Mouse (Mus musculus) midbrain, postnatal 0 days (tissue): ENCODE data around the gene Ints7. TPM values are rescaled to one million over a fixed set of nuclear protein-coding genes. Genes with fewer than 3 reads are reported as not detected.

Source experiments
- ATAC-seq: fragments of 200-750 bp; cut with Nextera tagmentation; 2 replicates; pipeline ENCODE4 v1.8.0; 2017; ENCODE audit warnings: moderate number of reproducible peaks, mild to moderate bottlenecking, moderate TSS enrichment, moderate library complexity; ENCODE audit not compliant: low FRiP score
- DNase-seq: peaks from one replicate; pipeline ENCODE4 v3.0.0-alpha.2; 2015; ENCODE audit warnings: low spot score
- H3K27ac ChIP-seq: fragments of 300-500 bp; sonication (generic); 2 replicates; pipeline ENCODE4 v1.5.1; 2014; ENCODE audit warnings: low read depth, mild to moderate bottlenecking, low read length, mixed read lengths
- H3K27me3 ChIP-seq: fragments of 300-500 bp; sonication (generic); 2 replicates; pipeline ENCODE4 v1.6.1; 2014; ENCODE audit warnings: low read length, control low read depth, mixed read lengths; ENCODE audit not compliant: insufficient read depth
- H3K36me3 ChIP-seq: fragments of 300-500 bp; sonication (generic); 2 replicates; pipeline ENCODE4 v1.6.1; 2014; ENCODE audit warnings: low read length, control low read depth, mixed read lengths; ENCODE audit not compliant: insufficient read depth
- H3K4me1 ChIP-seq: fragments of 300-500 bp; sonication (generic); 2 replicates; pipeline ENCODE4 v1.6.1; 2014; ENCODE audit warnings: mild to moderate bottlenecking, control low read depth, antibody characterized with exemption, low read length, mixed read lengths; ENCODE audit not compliant: insufficient read depth
- H3K4me2 ChIP-seq: fragments of 300-500 bp; sonication (generic); 2 replicates; pipeline ENCODE4 v1.6.1; 2014; ENCODE audit warnings: low read depth, mild to moderate bottlenecking, low read length, mixed read lengths; ENCODE audit not compliant: poor library complexity, severe bottlenecking
- H3K4me3 ChIP-seq: fragments of 300-500 bp; sonication (generic); 2 replicates; pipeline ENCODE4 v1.5.1; 2014; ENCODE audit warnings: low read depth, mild to moderate bottlenecking, low read length, moderate library complexity
- H3K9ac ChIP-seq: fragments of 300-500 bp; sonication (generic); replicated peaks from 2 replicates; pipeline ENCODE4 v1.6.1; 2014; ENCODE audit warnings: mild to moderate bottlenecking, low read length, moderate library complexity, mixed read lengths; ENCODE audit not compliant: poor library complexity, severe bottlenecking
- H3K9me3 ChIP-seq: fragments of 300-500 bp; sonication (generic); 2 replicates; pipeline ENCODE4 v1.6.1; 2016; ENCODE audit warnings: low read length, control low read depth
- CTCF ChIP-seq: IDR thresholded peaks from 2 replicates; pipeline ENCODE4 v1.5.1; 2016; ENCODE audit warnings: antibody characterized with exemption, mild to moderate bottlenecking
- WGBS: fragments of 180-500 bp; shearing (Covaris S2); extraction: QIAGEN DNeasy Blood & Tissue Kit; methylation state at CpG from one replicate; pipeline ENCODE4 v1.1.7; 2014; 5-methylcytosine and 5-hydroxymethylcytosine counted together
- polyA plus RNA-seq: library from polyadenylated mRNA; unstranded; fragments of >200 nt; fragmentation: Nextera tagmentation; extraction: Ambion mirVana; gene quantifications from 2 replicates; pipeline ENCODE4 v1.2.1, GENCODE M21; 2015
- total RNA-seq: library from RNA; depleted of rRNA; stranded (reverse); fragments of >200 nt; gene quantifications from 2 replicates; pipeline ENCODE4 v1.2.3, GENCODE M21; 2014

Ints7 gene
- total and polyA plus RNA-seq, 2 experiments from 2014 or later, result 27.0 to 33.1 TPM

DNA sequence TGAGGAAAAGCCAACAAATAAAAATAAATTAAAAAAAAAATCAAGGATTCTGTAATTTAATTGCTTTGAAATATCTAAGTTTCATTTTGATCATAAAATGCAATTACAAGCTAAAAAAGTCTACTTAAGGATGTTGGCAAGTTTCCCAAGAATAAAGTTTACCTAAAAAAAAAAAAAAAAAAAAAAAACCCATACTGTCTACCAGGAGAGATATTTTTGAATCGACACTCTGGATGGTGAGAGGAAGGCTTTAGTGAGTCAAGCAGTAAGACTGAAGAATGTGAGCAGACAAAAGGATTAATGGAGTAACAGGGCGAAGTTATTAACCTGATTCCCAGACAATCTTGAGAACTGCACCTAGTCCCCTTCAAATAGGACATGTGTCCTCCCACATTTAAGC is 35.1 kb upstream of the Ints7 start:
- Histone ChIP-seq H3K9ac (no peak overlapping the region), H3K36me3 (no peaks in the 10 kb centered on the region), H3K4me3 (no peak overlapping the region), H3K27me3 (no peaks in the 10 kb centered on the region), H3K27ac (no peak overlapping the region), H3K4me1 (no peaks in the 10 kb centered on the region), H3K9me3 (no peaks in the 10 kb centered on the region), H3K4me2 (no peak overlapping the region)
- TF ChIP-seq CTCF, result no peak
- 83% methylated on average over 2 of the region's 2 CpGs for whole genome bisulfite sequencing
- no peak for ATAC-seq
- DNase-seq, result no peak

DNA sequence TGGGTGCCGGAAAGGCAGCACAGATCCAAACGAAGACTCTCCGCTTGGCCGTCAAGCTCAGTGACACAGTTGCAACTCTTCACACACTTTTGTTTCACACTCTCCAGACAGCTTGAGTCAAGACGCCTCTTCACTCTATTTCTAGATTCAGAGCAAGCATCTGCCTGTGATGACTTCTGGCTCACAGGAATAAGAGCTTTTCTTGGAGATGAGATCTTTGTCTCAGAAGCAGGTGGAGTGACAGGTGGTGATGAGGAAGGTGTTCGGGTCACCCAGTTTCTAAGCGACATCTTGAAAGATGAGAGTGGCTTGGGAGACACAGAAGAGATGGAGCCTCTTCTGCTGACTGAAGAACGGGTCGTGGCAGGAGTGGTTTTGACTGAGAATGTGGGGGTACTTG is 34.4 kb upstream of the Ints7 start:
- 93% methylated on average over 9 of the region's 9 CpGs for WGBS
- H3K27me3 ChIP-seq, result no peaks in the 10 kb centered on the region
- no peak overlapping the region for H3K27ac ChIP-seq
- no peak overlapping the region for H3K4me3 ChIP-seq
- ATAC-seq (no peak), DNase-seq (no peak)
- H3K9ac ChIP-seq, result no peak overlapping the region
- H3K4me1 ChIP-seq, result no peaks in the 10 kb centered on the region
- H3K36me3 ChIP-seq, result no peaks in the 10 kb centered on the region
- TF ChIP-seq CTCF, result no peak
- no peak overlapping the region for H3K4me2 ChIP-seq
- no peaks in the 10 kb centered on the region for H3K9me3 ChIP-seq

- Histone ChIP-seq H3K27ac (no peak overlapping the region), H3K4me1 (no peaks in the 10 kb centered on the region), H3K9ac (no peak overlapping the region), H3K4me3 (no peak overlapping the region), H3K36me3 (no peaks in the 10 kb centered on the region), H3K4me2 (no peak overlapping the region), H3K9me3 (no peaks in the 10 kb centered on the region), H3K27me3 (no peaks in the 10 kb centered on the region)
- ATAC-seq, result no peak
- no peak for DNase-seq
- no peak for TF ChIP-seq CTCF
- WGBS, result 94% methylated on average over 4 of the region's 4 CpGs
Measured at GRCm38 (mm10) chr1:191541619-191542018, 33.8 kb upstream of the Ints7 start.

- WGBS, result 85% methylated on average over 3 of the region's 3 CpGs
- Histone ChIP-seq H3K36me3 (no peaks in the 10 kb centered on the region), H3K4me2 (no peak overlapping the region), H3K9ac (no peak overlapping the region), H3K4me3 (no peak overlapping the region), H3K4me1 (no peaks in the 10 kb centered on the region), H3K9me3 (no peaks in the 10 kb centered on the region), H3K27me3 (no peaks in the 10 kb centered on the region), H3K27ac (no peak overlapping the region)
- no peak for TF ChIP-seq CTCF
- DNase-seq (no peak), ATAC-seq (no peak)
Measured at GRCm38 (mm10) chr1:191543747-191544146, 31.7 kb upstream of the Ints7 start.

GRCm38 (mm10) chr1:191550786-191551185 is 24.6 kb upstream of the Ints7 start:
- no peak for TF ChIP-seq CTCF
- Histone ChIP-seq H3K9ac (no peak overlapping the region), H3K36me3 (no peaks in the 10 kb centered on the region), H3K4me2 (no peak overlapping the region), H3K9me3 (no peaks in the 10 kb centered on the region), H3K27me3 (no peaks in the 10 kb centered on the region), H3K4me3 (no peak overlapping the region), H3K4me1 (no peaks in the 10 kb centered on the region), H3K27ac (no peak overlapping the region)
- 65% methylated on average over 4 of the region's 4 CpGs for WGBS
- DNase-seq (no peak), ATAC-seq (no peak)

GRCm38 (mm10) chr1:191557109-191557508 is 18.3 kb upstream of the Ints7 start:
- no peaks in the 10 kb centered on the region for H3K9me3 ChIP-seq
- no peaks in the 10 kb centered on the region for H3K4me1 ChIP-seq
- H3K27ac ChIP-seq, result no peak overlapping the region
- H3K4me2 ChIP-seq, result no peak overlapping the region
- WGBS, result 88% methylated on average over 8 of the region's 8 CpGs
- no peaks in the 10 kb centered on the region for H3K36me3 ChIP-seq
- no peak overlapping the region for H3K9ac ChIP-seq
- DNase-seq (no peak), ATAC-seq (no peak)
- H3K27me3 ChIP-seq, result no peaks in the 10 kb centered on the region
- no peak for TF ChIP-seq CTCF
- H3K4me3 ChIP-seq, result no peak overlapping the region
